In genomic region chr1:145138452-145139266, GRCm38 (mm10) we compare ENCODE assay signal across 11 mouse cellular contexts.
A peak's percentile ranks its signal among the peaks of the same experiment; 100 is the strongest.
DNase-seq lines count a peak whose midpoint lies in the region; ATAC-seq and TF ChIP-seq lines count a peak whose summit lies in the region.
"Had no signal": no experiment of that assay in that cellular context is flagged by ENCODE, and none has a peak within 500 bp of the region (broad histone marks: within the 10 kb centered on the region; RNA-seq: fewer than 3 reads in every experiment).

No protein-coding gene starts in this region.

- peak; percentile 70; the same call in 1 of the 2 replicates for ATAC-seq in forebrain, embryonic 13.5 days
- ATAC-seq in forebrain, embryonic 11.5 days (replicated peaks; ENCODE audit: low FRiP score): no peak
- ATAC-seq in limb, embryonic 14.5 days (ENCODE audit: low FRiP score, low read depth): no peak
- peak; percentile 93 for ATAC-seq in forebrain, embryonic 16.5 days
- ATAC-seq: activated CD4-positive, CD25-positive, alpha-beta regulatory T cell, adult 4 months had no signal

- H3K4me3 ChIP-seq in forebrain, embryonic 13.5 days: no peak overlapping the region
- H3K4me3 ChIP-seq in forebrain, embryonic 11.5 days (ENCODE audit: low read depth, low read length): no peak overlapping the region
- no peak overlapping the region for H3K4me3 ChIP-seq in limb, embryonic 14.5 days (replicated peaks; ENCODE audit: low read length)
- no peak overlapping the region for H3K4me3 ChIP-seq in limb, embryonic 10.5 days
- H3K4me3 ChIP-seq in forebrain, embryonic 16.5 days (replicated peaks; ENCODE audit: low read length): no peak overlapping the region
- H3K4me3 ChIP-seq: heart, adult 2 months; layer of hippocampus, adult 2 months had no signal

- H3K9me3 ChIP-seq in forebrain, embryonic 13.5 days (replicated peaks): no peaks in the 10 kb centered on the region
- no peaks in the 10 kb centered on the region for H3K9me3 ChIP-seq in forebrain, embryonic 11.5 days (ENCODE audit: control insufficient read depth, low read length)
- H3K9me3 ChIP-seq in limb, embryonic 14.5 days (ENCODE audit: control insufficient read depth, low read length): no peaks in the 10 kb centered on the region
- H3K9me3 ChIP-seq in limb, embryonic 10.5 days (replicated peaks): no peaks in the 10 kb centered on the region
- no peaks in the 10 kb centered on the region for H3K9me3 ChIP-seq in forebrain, embryonic 16.5 days (ENCODE audit: control insufficient read depth, low read length)

- H3K27ac ChIP-seq in forebrain, embryonic 13.5 days: no peak overlapping the region
- H3K27ac ChIP-seq in forebrain, embryonic 11.5 days (ENCODE audit: low read depth, low read length): no peak overlapping the region
- H3K27ac ChIP-seq in limb, embryonic 14.5 days (replicated peaks; ENCODE audit: low read depth, low read length): no peak overlapping the region
- no peak overlapping the region for H3K27ac ChIP-seq in limb, embryonic 10.5 days
- H3K27ac ChIP-seq in forebrain, embryonic 16.5 days (ENCODE audit: low read length): no peak overlapping the region
- H3K27ac ChIP-seq: heart, adult 2 months; layer of hippocampus, adult 2 months had no signal

- H3K9ac ChIP-seq in forebrain, embryonic 13.5 days: no peak overlapping the region
- no peak overlapping the region for H3K9ac ChIP-seq in forebrain, embryonic 11.5 days (ENCODE audit: low read length)
- H3K9ac ChIP-seq in limb, embryonic 14.5 days (ENCODE audit: low read depth, low read length, severe bottlenecking): no peak overlapping the region
- no peak overlapping the region for H3K9ac ChIP-seq in forebrain, embryonic 16.5 days (replicated peaks; ENCODE audit: low read depth, low read length)

- WGBS in forebrain, embryonic 13.5 days: 42% methylated on average over 2 of the region's 2 CpGs
- 75% methylated on average over 2 of the region's 2 CpGs for WGBS in forebrain, embryonic 11.5 days
- 50% methylated on average over 2 of the region's 2 CpGs for WGBS in limb, embryonic 14.5 days
- 66% methylated on average over 2 of the region's 2 CpGs for WGBS in limb, embryonic 10.5 days
- 16% methylated on average over 2 of the region's 2 CpGs for WGBS in forebrain, embryonic 16.5 days

- H3K27me3 ChIP-seq in forebrain, embryonic 13.5 days: no peaks in the 10 kb centered on the region
- no peaks in the 10 kb centered on the region for H3K27me3 ChIP-seq in forebrain, embryonic 11.5 days (ENCODE audit: control insufficient read depth, insufficient read depth, low read length)
- no peaks in the 10 kb centered on the region for H3K27me3 ChIP-seq in limb, embryonic 14.5 days (ENCODE audit: control insufficient read depth, insufficient read depth, low read length)
- H3K27me3 ChIP-seq in limb, embryonic 10.5 days (ENCODE audit: low read depth, poor library complexity, severe bottlenecking): no peaks in the 10 kb centered on the region
- no peaks in the 10 kb centered on the region for H3K27me3 ChIP-seq in forebrain, embryonic 16.5 days (replicated peaks; ENCODE audit: control insufficient read depth, insufficient read depth, low read length)

- no peak overlapping the region for H3K4me2 ChIP-seq in forebrain, embryonic 13.5 days
- no peak overlapping the region for H3K4me2 ChIP-seq in forebrain, embryonic 11.5 days (ENCODE audit: low read depth, low read length, severe bottlenecking)
- no peak overlapping the region for H3K4me2 ChIP-seq in limb, embryonic 14.5 days (replicated peaks; ENCODE audit: low read depth, low read length, severe bottlenecking)
- no peak overlapping the region for H3K4me2 ChIP-seq in forebrain, embryonic 16.5 days (ENCODE audit: low read length)

- H3K36me3 ChIP-seq in forebrain, embryonic 13.5 days (ENCODE audit: poor library complexity, severe bottlenecking): no peaks in the 10 kb centered on the region
- H3K36me3 ChIP-seq in forebrain, embryonic 11.5 days (ENCODE audit: control insufficient read depth, insufficient read depth, low read length): no peaks in the 10 kb centered on the region
- H3K36me3 ChIP-seq in limb, embryonic 14.5 days (ENCODE audit: control insufficient read depth, insufficient read depth, low read length): no peaks in the 10 kb centered on the region
- H3K36me3 ChIP-seq in limb, embryonic 10.5 days: no peaks in the 10 kb centered on the region
- no peaks in the 10 kb centered on the region for H3K36me3 ChIP-seq in forebrain, embryonic 16.5 days (ENCODE audit: control insufficient read depth, insufficient read depth)

- DNase-seq in forebrain, embryonic 11.5 days (ENCODE audit: low spot score): no peak
- DNase-seq in limb, embryonic 14.5 days (ENCODE audit: low spot score): peak; percentile 23
- no peak for DNase-seq in limb, embryonic 10.5 days (ENCODE audit: low spot score)
- DNase-seq in lung, postnatal 25 days (ENCODE audit: low spot score): peak; percentile 8
- DNase-seq in layer of hippocampus, postnatal 36 days: no peak
- DNase-seq in ovary, postnatal 14 days (ENCODE audit: low spot score): no peak
- DNase-seq: heart, adult 2 months had no signal

- no peak for TF ChIP-seq POLR2A in limb, embryonic 14.5 days (IDR thresholded peaks at IDR 0.05; ENCODE audit: borderline replicate concordance, extremely low read depth, insufficient read depth, insufficient read length)

- H3K4me1 ChIP-seq in forebrain, embryonic 13.5 days: peaks cover 3% of the 10 kb centered on the region; the same call in 1 of the 2 replicates
- H3K4me1 ChIP-seq in forebrain, embryonic 11.5 days (replicated peaks; ENCODE audit: control insufficient read depth, insufficient read depth, low read length): no peaks in the 10 kb centered on the region
- no peaks in the 10 kb centered on the region for H3K4me1 ChIP-seq in limb, embryonic 14.5 days (ENCODE audit: control insufficient read depth, insufficient read depth, low read length)
- no peaks in the 10 kb centered on the region for H3K4me1 ChIP-seq in limb, embryonic 10.5 days
- H3K4me1 ChIP-seq in forebrain, embryonic 16.5 days (replicated peaks; ENCODE audit: control insufficient read depth, insufficient read depth, low read length): peaks cover 4% of the 10 kb centered on the region

Comparison
In these comparisons a context has a peak if more than half of its experiments do, and no peak if none do; other contexts are left out.
1. ATAC-seq: peak in forebrain, embryonic 13.5 days (single experiment) and forebrain, embryonic 16.5 days (single experiment); none in forebrain, embryonic 11.5 days (single experiment) and limb, embryonic 14.5 days (single experiment).
2. DNase-seq: peak in limb, embryonic 14.5 days (single experiment) and lung, postnatal 25 days (single experiment); none in forebrain, embryonic 11.5 days (single experiment), limb, embryonic 10.5 days (single experiment), layer of hippocampus, postnatal 36 days (0 of 2) and ovary, postnatal 14 days (single experiment).